Mouse (Mus musculus): Measurements from ENCODE around the gene Rgs6.

The Rgs6 gene

GRCm38 (mm10) chr12:82754501-82754900, 166.4 kb downstream of the Rgs6 start:
- DNase-seq (ENCODE audit: low spot score in 2 of 2): no peak

- peak; percentile 82 to 83 for DNase-seq (ENCODE audit: low spot score in 2 of 2)
These were observed 168.7 kb downstream of the Rgs6 start for GRCm38 (mm10) chr12:82756756-82757155.

GRCm38 (mm10) chr12:82757367-82757766, 169.3 kb downstream of the Rgs6 start:
- peak; percentile 23 to 24 for DNase-seq (ENCODE audit: low spot score in 2 of 2)

GRCm38 (mm10) chr12:82762046-82762445, 174.0 kb downstream of the Rgs6 start:
- DNase-seq (ENCODE audit: low spot score in 2 of 2): no peak

GRCm38 (mm10) chr12:82768726-82769125, 180.6 kb downstream of the Rgs6 start:
- no peak for DNase-seq (ENCODE audit: low spot score in 2 of 2)

GRCm38 (mm10) chr12:82772215-82772614, 184.1 kb downstream of the Rgs6 start:
- DNase-seq (ENCODE audit: low spot score in 2 of 2): no peak

- DNase-seq (ENCODE audit: low spot score in 2 of 2): no peak
These were observed 186.5 kb downstream of the Rgs6 start for GRCm38 (mm10) chr12:82774576-82774975.

GRCm38 (mm10) chr12:82776686-82777085, 188.6 kb downstream of the Rgs6 start:
- no peak for DNase-seq (ENCODE audit: low spot score in 2 of 2)

GRCm38 (mm10) chr12:82780936-82781335, 192.8 kb downstream of the Rgs6 start:
- DNase-seq (ENCODE audit: low spot score in 2 of 2): no peak

GRCm38 (mm10) chr12:82781414-82781813, 193.3 kb downstream of the Rgs6 start:
- DNase-seq (ENCODE audit: low spot score in 2 of 2): no peak

- DNase-seq (ENCODE audit: low spot score in 2 of 2): no peak
These were observed 204.0 kb downstream of the Rgs6 start for GRCm38 (mm10) chr12:82792122-82792521.

GRCm38 (mm10) chr12:82799892-82800291, 211.8 kb downstream of the Rgs6 start:
- DNase-seq (ENCODE audit: low spot score in 2 of 2): no peak

GRCm38 (mm10) chr12:82801736-82802135, 213.6 kb downstream of the Rgs6 start:
- DNase-seq (ENCODE audit: low spot score in 2 of 2): peak in 1 of 2 experiments; percentile 61

GRCm38 (mm10) chr12:82802711-82803110, 214.6 kb downstream of the Rgs6 start:
- DNase-seq (ENCODE audit: low spot score in 2 of 2): no peak

GRCm38 (mm10) chr12:82805167-82805566, 217.1 kb downstream of the Rgs6 start:
- peak in 1 of 2 experiments; percentile 52 for DNase-seq (ENCODE audit: low spot score in 2 of 2)

- no peak for DNase-seq (ENCODE audit: low spot score in 2 of 2)
These were observed 222.5 kb downstream of the Rgs6 start for GRCm38 (mm10) chr12:82810631-82811030.

GRCm38 (mm10) chr12:82815982-82816381, 227.9 kb downstream of the Rgs6 start:
- peak in 1 of 2 experiments; percentile 19 for DNase-seq (ENCODE audit: low spot score in 2 of 2)

- DNase-seq (ENCODE audit: low spot score in 2 of 2): peak in 1 of 2 experiments; percentile 31
These were observed 231.2 kb downstream of the Rgs6 start for GRCm38 (mm10) chr12:82819328-82819727.

- no peak for DNase-seq (ENCODE audit: low spot score in 2 of 2)
These were observed 231.9 kb downstream of the Rgs6 start for GRCm38 (mm10) chr12:82819991-82820390.

GRCm38 (mm10) chr12:82822821-82823620, 234.9 kb downstream of the Rgs6 start:
- peak in 1 of 2 experiments; percentile 63 for DNase-seq (ENCODE audit: low spot score in 2 of 2)

- DNase-seq (ENCODE audit: low spot score in 2 of 2): peak in 1 of 2 experiments; percentile 12
These were observed 242.2 kb downstream of the Rgs6 start for GRCm38 (mm10) chr12:82830333-82830732.

GRCm38 (mm10) chr12:82838544-82838943, 250.5 kb downstream of the Rgs6 start:
- DNase-seq (ENCODE audit: low spot score in 2 of 2): no peak

- peak in 1 of 2 experiments; percentile 30 for DNase-seq (ENCODE audit: low spot score in 2 of 2)
These were observed 253.5 kb downstream of the Rgs6 start for GRCm38 (mm10) chr12:82841566-82841965.

Data from frontal cortex, postnatal 36 days (tissue).